Mouse (Mus musculus): ENCODE data around the gene Eda. TPM values are rescaled to one million over a fixed set of nuclear protein-coding genes. Genes with fewer than 3 reads are reported as not detected.

Gene Eda
- polyA plus RNA-seq, 2 experiments = 0.52 to 0.75 TPM

DNA sequence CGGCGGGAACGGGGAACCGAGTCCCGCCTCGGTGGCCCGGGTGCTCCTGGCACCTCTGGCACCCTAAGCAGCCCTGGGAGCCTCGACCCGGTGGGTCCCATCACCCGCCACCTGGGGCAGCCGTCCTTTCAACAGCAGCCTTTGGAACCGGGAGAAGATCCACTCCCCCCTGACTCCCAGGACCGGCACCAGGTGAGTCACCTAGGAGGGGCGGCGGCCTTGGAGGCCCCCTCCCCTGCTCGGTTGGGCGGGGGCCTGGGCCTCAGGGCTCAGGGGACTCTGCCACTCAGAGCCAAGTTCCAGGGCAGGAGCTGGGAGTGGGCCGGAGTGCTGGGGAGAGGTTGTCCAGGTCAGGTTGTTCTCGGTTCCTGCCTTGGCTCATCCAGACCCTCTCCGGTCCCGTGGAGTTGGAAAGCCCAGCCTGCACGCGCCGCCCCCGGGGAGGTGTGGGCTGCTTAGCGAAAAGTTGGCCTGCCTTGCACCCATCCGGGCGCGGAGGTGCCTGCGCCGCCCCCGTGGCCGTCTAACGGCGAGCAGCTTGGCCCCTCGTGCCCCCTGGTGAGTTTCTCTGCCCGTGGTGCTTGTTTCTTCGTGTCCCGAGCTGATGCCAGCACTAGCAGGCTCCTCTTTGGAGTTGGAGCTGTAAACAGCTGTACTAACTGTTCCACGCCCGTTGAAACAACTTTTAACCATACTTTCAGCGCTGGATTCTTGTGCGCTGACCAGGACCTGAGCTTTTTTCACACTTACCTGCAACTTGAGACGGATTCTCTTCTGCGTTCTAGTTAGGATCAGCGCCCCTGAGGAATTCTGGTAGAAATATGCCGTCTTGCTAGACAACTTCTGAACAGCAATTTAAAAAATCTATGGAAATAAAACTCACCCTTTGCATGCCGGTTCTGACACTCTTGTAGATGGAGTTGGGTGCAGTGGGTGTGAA is 849 bp downstream of the Eda start:
- H3K27ac ChIP-seq = no peak overlapping the region
- TF ChIP-seq CTCF (IDR thresholded peaks at IDR 0.05; ENCODE audit: low read depth) = no peak
- no peak for TF ChIP-seq EP300 (IDR thresholded peaks at IDR 0.05; ENCODE audit: low read depth)
- 15% methylated on average over 48 of the region's 48 CpGs for WGBS (ENCODE audit: insufficient replicate concordance)
- H3K4me1 ChIP-seq (replicated peaks; ENCODE audit: control insufficient read depth in 2 of 2, insufficient read depth in 2 of 2, low read length in 1 of 2) = no peaks in the 10 kb centered on the region; a peak in 1 of 4 replicates
- H3K27me3 ChIP-seq (ENCODE audit: control insufficient read depth, insufficient read depth, low read length) = no peaks in the 10 kb centered on the region
- peak overlapping the region; percentile 46 to 58 for H3K4me3 ChIP-seq (ENCODE audit: insufficient read depth in 1 of 2, low read depth in 2 of 2, low read length in 2 of 2)
- no peaks in the 10 kb centered on the region for H3K9me3 ChIP-seq (ENCODE audit: control insufficient read depth, low read length)
- peak overlapping the region; percentile 48 for H3K9ac ChIP-seq (replicated peaks)
- H3K4me2 ChIP-seq (ENCODE audit: low read depth) = peak overlapping the region; percentile 74
- DNase-seq (ENCODE audit: low read depth in 3 of 3, low spot score in 3 of 3) = no peak
- peak; percentile 19; the same call in 1 of the 2 replicates for ATAC-seq (ENCODE audit: insufficient read depth)
- H3K36me3 ChIP-seq (replicated peaks; ENCODE audit: control insufficient read depth, insufficient read depth, low read depth) = no peaks in the 10 kb centered on the region

DNA sequence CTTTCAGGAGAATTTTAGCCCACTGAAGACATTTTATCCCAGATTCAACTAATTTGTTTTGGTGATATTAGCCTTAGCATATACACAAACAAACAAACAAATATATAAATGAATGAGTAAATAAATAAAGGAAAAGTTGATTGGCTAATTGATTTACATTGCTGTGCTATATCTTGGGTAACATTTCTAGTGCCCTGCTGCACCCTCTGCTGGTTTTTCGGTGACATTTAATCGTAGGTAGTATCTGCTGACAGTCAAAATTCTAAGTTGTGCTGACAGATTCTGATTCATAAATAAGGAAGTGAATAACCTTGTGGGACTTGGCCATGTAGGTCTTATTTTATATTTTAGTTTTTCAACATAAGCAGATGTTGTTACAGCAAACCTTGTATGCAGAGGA is 2.9 kb downstream of the Eda start:
- no peak for ATAC-seq (ENCODE audit: insufficient read depth)

DNA sequence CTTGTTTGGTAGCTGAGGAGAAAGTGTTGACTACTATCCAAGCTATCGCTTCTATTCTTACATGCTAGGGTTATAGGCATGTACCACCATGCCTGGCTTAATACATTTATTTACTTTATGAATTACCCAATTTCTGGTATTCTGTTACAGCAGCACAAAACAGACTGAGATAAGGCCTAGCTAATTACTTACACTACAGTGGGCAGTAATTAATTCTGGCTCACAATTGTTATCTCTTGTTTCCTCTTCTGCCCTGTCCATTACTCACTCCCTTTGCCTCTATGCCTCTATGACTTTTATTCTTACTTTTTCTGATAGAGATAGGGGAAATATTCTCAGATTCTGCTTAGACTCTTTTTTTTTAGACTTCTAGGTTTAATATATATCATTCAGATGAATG is 18.0 kb downstream of the Eda start:
- Histone ChIP-seq H3K4me2 (ENCODE audit: low read depth) (no peak overlapping the region), H3K27ac (no peak overlapping the region), H3K4me1 (replicated peaks; ENCODE audit: control insufficient read depth in 2 of 2, insufficient read depth in 2 of 2, low read length in 1 of 2) (no peaks in the 10 kb centered on the region), H3K9me3 (ENCODE audit: control insufficient read depth, low read length) (no peaks in the 10 kb centered on the region), H3K27me3 (ENCODE audit: control insufficient read depth, insufficient read depth, low read length) (no peaks in the 10 kb centered on the region), H3K9ac (replicated peaks) (no peak overlapping the region), H3K36me3 (replicated peaks; ENCODE audit: control insufficient read depth, insufficient read depth, low read depth) (no peaks in the 10 kb centered on the region), H3K4me3 (ENCODE audit: insufficient read depth in 1 of 2, low read depth in 2 of 2, low read length in 2 of 2) (no peak overlapping the region)
- no peak for DNase-seq (ENCODE audit: low read depth in 3 of 3, low spot score in 3 of 3)
- 79% methylated on average over 1 of the region's 1 CpGs for WGBS (ENCODE audit: insufficient replicate concordance)
- no peak for TF ChIP-seq CTCF (IDR thresholded peaks at IDR 0.05; ENCODE audit: low read depth)
- no peak for TF ChIP-seq EP300 (IDR thresholded peaks at IDR 0.05; ENCODE audit: low read depth)
- ATAC-seq (ENCODE audit: insufficient read depth) = no peak

More for the DNA sequence above, 2.9 kb downstream of the Eda start:
- H3K4me1 ChIP-seq (replicated peaks; ENCODE audit: control insufficient read depth in 2 of 2, insufficient read depth in 2 of 2, low read length in 1 of 2) = no peaks in the 10 kb centered on the region; a peak in 1 of 4 replicates
- no peak for TF ChIP-seq EP300 (IDR thresholded peaks at IDR 0.05; ENCODE audit: low read depth)
- TF ChIP-seq CTCF (IDR thresholded peaks at IDR 0.05; ENCODE audit: low read depth) = no peak
- H3K36me3 ChIP-seq (replicated peaks; ENCODE audit: control insufficient read depth, insufficient read depth, low read depth) = no peaks in the 10 kb centered on the region
- no peak overlapping the region for H3K9ac ChIP-seq (replicated peaks)
- WGBS (ENCODE audit: insufficient replicate concordance) = 59% methylated on average over 2 of the region's 2 CpGs
- no peak overlapping the region for H3K4me3 ChIP-seq (ENCODE audit: insufficient read depth in 1 of 2, low read depth in 2 of 2, low read length in 2 of 2)
- H3K27ac ChIP-seq = no peak overlapping the region
- no peaks in the 10 kb centered on the region for H3K27me3 ChIP-seq (ENCODE audit: control insufficient read depth, insufficient read depth, low read length)
- DNase-seq (ENCODE audit: low read depth in 3 of 3, low spot score in 3 of 3) = no peak
- no peaks in the 10 kb centered on the region for H3K9me3 ChIP-seq (ENCODE audit: control insufficient read depth, low read length)
- H3K4me2 ChIP-seq (ENCODE audit: low read depth) = no peak overlapping the region

DNA sequence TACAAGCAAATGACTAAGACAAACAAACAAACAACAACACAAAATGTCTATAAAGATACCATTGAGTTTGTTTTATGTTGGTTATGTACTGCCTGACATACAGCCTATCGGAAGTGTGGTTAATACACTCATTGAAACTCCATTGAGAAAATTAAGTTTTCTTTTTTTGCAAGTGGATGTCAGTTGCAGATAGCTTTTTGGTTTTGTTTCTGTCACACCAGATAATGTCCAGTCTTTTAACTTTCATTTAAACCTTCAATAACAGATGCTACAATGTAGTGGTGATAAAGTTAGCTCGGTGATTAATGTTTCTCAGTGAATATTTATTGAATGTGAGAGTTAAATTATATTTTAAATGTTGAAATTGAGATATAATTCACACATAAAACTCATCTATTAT is 23.9 kb downstream of the Eda start:
- Histone ChIP-seq H3K4me2 (ENCODE audit: low read depth) (no peak overlapping the region), H3K4me3 (ENCODE audit: insufficient read depth in 1 of 2, low read depth in 2 of 2, low read length in 2 of 2) (no peak overlapping the region), H3K36me3 (replicated peaks; ENCODE audit: control insufficient read depth, insufficient read depth, low read depth) (no peaks in the 10 kb centered on the region), H3K4me1 (replicated peaks; ENCODE audit: control insufficient read depth in 2 of 2, insufficient read depth in 2 of 2, low read length in 1 of 2) (no peaks in the 10 kb centered on the region), H3K27ac (no peak overlapping the region), H3K9ac (replicated peaks) (no peak overlapping the region), H3K27me3 (ENCODE audit: control insufficient read depth, insufficient read depth, low read length) (no peaks in the 10 kb centered on the region), H3K9me3 (ENCODE audit: control insufficient read depth, low read length) (no peaks in the 10 kb centered on the region)
- ATAC-seq (ENCODE audit: insufficient read depth) (no peak), DNase-seq (ENCODE audit: low read depth in 3 of 3, low spot score in 3 of 3) (no peak)
- 49% methylated on average over 2 of the region's 2 CpGs for WGBS (ENCODE audit: insufficient replicate concordance)
- no peak for TF ChIP-seq CTCF (IDR thresholded peaks at IDR 0.05; ENCODE audit: low read depth)
- no peak for TF ChIP-seq EP300 (IDR thresholded peaks at IDR 0.05; ENCODE audit: low read depth)

DNA sequence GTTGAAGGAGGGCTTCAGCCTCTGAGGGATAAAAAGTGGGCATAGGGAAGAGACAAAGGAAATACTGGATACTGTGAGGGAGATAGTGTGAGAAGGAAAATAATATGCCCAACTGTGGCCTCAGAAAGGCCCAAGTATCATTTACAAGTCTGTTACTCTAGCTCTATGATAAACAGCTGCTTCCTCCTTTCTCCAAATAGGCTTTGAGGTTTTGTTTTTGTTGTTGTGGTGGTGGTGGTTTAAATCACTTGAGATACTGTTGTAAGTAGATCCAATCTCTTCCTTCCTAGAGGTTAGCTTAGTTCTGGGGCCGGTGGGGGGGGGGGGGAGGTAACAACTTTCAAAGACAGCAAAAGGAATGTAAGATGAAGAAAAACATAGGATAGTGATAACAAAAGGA is 143.0 kb downstream of the Eda start:
- Histone ChIP-seq H3K4me3 (ENCODE audit: insufficient read depth in 1 of 2, low read depth in 2 of 2, low read length in 2 of 2) (no peak overlapping the region), H3K9ac (replicated peaks) (no peak overlapping the region), H3K27ac (no peak overlapping the region), H3K27me3 (ENCODE audit: control insufficient read depth, insufficient read depth, low read length) (no peaks in the 10 kb centered on the region), H3K9me3 (ENCODE audit: control insufficient read depth, low read length) (no peaks in the 10 kb centered on the region), H3K4me1 (replicated peaks; ENCODE audit: control insufficient read depth in 2 of 2, insufficient read depth in 2 of 2, low read length in 1 of 2) (no peaks in the 10 kb centered on the region), H3K4me2 (ENCODE audit: low read depth) (no peak overlapping the region), H3K36me3 (replicated peaks; ENCODE audit: control insufficient read depth, insufficient read depth, low read depth) (no peaks in the 10 kb centered on the region)
- TF ChIP-seq CTCF (IDR thresholded peaks at IDR 0.05; ENCODE audit: low read depth) = no peak
- no peak for TF ChIP-seq EP300 (IDR thresholded peaks at IDR 0.05; ENCODE audit: low read depth)
- no peak for ATAC-seq (ENCODE audit: insufficient read depth)
- no peak for DNase-seq (ENCODE audit: low read depth in 3 of 3, low spot score in 3 of 3)
- WGBS (ENCODE audit: insufficient replicate concordance) = 8% methylated on average over 1 of the region's 1 CpGs

Measured in liver, embryonic 14.5 days (tissue).